Mouse (Mus musculus) regulatory T cell (primary cell): ENCODE results near the gene Ippk.

Experiments
- in situ Hi-C: fragments of 300-600 bp; cut with MboI, MseI; formaldehyde crosslinking; loops from one replicate; pipeline ENCODE4 v1.15.1; 2025; ENCODE audit warnings: high pct_unique_total_duplicates

Ippk gene

GRCm38 (mm10) chr13:49428042-49428675, 7.1 kb downstream of the Ippk start:
- in situ Hi-C loops, result no loop called here

- in situ Hi-C loops, result loop anchor here (10.0 kb wide), 2 partner anchors 954 to 1634 kb away; no protein-coding TSS in a partner anchor
Observed at GRCm38 (mm10) chr13:49430529-49430928, 9.5 kb downstream of the Ippk start.

DNA sequence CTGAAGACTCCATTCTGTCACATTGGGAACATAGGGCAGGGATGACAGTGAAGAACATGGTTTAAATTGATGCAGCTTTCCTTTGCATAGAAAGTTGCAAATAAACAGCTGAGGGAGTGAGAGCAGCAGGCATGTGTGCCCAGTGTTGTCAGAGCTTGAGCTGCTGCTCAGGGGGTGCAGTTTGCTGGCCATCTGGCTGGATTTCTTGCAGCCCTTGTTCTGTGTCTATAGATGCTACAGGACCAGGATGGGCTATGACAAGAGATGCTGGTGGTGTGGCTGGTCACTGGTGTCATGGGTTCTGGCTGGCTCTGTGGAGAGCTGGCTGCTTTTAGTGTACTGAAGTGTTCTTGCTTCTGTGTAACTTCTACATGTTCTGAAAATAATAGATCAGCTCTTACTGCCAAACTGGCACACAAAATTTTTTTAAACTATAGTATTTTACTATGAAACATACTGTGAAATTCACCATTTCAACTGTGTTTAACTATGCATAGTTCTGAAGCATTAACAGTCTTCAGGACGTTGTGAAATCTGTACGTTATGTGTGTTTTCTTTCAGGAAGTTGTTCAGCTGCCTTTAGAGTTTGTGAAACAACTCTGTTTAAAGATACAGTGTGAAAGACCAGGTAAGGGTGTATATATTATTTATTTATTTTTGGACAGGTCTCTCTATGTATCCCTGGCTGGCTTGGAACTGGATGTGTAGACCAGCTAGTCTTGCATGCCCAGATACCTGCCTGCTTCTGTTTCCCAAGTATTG, 12.4 kb downstream of the Ippk start:
- in situ Hi-C loops, result loop anchor here (10.0 kb wide), 2 partner anchors 951 to 1631 kb away; no protein-coding TSS in a partner anchor

DNA sequence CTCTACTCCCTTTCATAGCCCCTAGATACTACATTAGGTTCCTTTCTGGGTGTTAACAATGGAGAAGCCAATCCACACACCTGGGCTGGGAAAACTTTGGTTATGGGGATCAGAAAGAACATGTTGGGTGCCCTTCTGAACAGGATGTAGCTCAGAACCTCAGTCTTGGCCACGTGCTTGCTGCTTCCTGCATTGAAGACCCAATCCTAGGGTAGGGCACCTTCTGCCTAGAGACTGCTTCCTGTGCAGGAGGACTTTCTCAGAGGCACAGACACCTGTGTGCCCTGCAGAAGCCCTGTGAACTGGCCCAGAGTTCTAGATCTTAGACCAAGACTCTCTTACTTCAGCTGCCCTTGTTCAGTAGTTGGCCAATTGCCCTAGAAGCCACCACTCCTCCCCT, 14.7 kb downstream of the Ippk start:
- in situ Hi-C loops, result loop anchor here (10.0 kb wide), 2 partner anchors 949 to 1629 kb away; no protein-coding TSS in a partner anchor

DNA sequence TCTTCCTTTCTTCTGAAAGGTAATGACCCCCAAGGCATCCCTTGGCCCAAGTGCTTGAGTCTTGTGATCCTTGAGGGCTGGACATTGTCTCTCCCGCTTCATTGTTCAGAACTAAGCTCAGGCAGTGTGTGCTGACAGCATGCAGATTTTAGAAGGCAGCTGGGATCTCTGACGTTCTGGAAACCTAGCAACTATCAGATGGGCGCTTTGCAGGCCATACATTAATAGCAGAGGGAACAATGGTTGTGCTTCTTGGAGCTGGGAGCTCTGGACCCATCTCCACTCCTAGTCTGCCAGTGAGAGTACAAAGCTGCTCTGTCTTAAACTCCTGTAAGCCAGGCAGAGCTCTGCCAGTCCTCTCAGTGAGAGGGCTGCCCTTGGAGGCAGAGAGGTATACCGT, 15.1 kb downstream of the Ippk start:
- in situ Hi-C loops, result loop anchor here (10.0 kb wide), 2 partner anchors 949 to 1629 kb away; no protein-coding TSS in a partner anchor

DNA sequence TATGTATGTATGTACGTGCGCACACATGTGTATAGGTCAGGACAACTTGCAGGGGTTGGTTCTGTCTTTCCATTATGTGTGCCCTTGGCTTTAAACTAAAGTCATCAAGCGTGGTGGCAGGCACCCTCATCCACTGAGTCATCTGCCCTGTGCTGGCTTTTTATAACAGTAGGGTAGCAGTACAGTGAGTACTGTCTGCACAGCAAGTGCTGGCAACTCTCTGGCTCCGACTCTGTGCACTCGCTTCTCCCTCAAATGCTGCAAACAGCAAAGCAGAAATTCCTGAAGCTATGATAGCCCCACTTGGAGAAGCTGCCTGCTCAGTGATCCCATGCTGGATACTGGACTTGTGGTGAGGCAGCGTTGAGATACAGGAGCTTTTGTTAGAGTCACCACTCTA, 23.4 kb downstream of the Ippk start:
- in situ Hi-C loops, result no loop called here

DNA sequence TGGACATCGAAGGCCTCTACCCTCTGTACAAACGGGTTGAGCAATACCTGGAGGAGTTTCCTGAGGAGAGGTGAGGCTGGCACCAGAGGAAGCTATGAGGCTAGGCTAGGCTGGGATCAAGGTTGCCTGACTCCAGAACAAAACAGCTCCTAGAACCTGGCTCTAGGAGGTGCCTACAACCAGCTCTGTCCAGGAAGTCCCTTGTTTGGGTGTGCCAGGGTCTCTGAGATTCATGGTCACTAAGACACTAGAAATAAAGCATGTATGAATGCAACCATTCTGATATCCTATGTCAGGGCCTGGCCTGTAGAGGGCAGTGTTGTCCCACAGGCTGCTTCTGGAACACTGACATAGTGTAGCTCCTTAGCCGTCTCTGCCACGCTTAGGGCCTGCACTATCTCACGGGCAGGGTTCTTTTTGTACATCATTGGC, 28.3 kb downstream of the Ippk start:
- in situ Hi-C loops, result no loop called here

DNA sequence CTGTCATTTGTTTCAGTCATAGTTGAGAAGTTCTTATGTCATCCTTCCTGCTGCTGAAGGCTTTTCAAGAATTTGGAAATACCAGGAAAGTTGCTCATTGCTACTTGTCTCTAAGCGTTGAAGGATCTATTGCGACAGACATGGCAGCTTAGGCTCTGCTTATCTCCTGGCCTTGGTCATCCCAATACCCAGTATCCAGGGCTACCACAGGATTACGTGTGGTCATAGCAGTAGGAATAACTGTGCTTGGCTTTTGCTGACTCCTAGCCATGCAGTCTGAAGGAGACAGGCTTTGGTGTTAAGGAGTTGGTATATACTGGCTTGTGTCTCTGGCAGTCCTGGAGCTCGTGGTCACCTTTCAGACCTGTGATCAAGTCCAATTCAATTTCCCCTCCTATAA, 39.2 kb downstream of the Ippk start:
- in situ Hi-C loops, result no loop called here

- in situ Hi-C loops, result no loop called here
Observed at GRCm38 (mm10) chr13:49460692-49461414, 39.8 kb downstream of the Ippk start.

DNA sequence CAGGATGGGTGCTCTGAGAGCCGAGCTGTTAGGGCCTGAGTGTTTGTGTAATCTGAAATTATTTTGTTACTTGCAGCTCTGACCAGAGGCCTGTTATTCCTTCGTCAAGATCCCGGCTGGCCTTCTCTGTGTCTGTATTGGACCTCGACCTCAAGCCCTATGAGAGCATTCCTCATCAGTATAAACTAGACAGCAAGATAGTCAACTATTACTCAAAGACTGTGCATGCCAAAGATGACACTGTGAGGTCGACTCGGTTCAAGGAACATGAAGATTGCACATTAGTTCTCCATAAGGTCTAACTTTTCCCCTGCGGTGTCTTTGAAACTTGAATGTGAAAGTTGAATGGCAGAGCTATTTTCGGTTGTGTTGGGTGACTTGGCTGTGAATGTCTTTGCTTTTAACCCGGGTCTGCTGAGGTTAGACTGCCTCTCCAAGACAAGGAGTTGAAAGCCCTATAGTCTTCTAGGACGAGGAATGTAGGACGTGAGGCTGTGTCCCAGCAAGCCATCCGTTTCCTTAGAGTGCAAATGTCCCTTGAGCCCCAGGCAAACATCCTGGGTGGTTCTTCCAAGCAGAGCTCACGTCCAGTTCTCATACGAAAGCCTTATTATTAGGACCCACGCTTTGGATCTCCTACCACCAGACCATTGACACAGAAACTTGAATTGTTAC, 40.5 kb downstream of the Ippk start:
- in situ Hi-C loops, result no loop called here

DNA sequence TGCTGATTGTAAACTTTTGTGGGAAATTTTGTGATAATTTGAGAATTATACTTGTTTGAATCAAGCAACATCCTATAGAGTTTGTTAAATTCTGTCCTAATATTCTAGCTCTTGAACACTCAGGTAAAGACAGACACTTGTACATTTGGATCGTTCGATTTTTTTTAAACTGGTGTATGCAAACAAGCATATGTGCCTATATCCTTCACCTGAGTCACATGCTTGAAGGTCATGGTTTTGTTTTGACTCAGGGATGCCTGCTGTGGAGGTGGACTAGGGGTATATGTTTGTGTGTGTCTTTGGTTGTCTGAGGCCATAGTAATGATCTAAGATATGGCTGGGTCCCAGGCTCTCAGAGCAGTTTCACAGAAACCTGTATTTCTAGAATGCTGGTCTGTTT, 41.9 kb downstream of the Ippk start:
- in situ Hi-C loops, result no loop called here

GRCm38 (mm10) chr13:49465875-49466274, 44.8 kb downstream of the Ippk start:
- in situ Hi-C loops, result no loop called here

GRCm38 (mm10) chr13:49466393-49467075, 45.5 kb downstream of the Ippk start:
- in situ Hi-C loops, result no loop called here

DNA sequence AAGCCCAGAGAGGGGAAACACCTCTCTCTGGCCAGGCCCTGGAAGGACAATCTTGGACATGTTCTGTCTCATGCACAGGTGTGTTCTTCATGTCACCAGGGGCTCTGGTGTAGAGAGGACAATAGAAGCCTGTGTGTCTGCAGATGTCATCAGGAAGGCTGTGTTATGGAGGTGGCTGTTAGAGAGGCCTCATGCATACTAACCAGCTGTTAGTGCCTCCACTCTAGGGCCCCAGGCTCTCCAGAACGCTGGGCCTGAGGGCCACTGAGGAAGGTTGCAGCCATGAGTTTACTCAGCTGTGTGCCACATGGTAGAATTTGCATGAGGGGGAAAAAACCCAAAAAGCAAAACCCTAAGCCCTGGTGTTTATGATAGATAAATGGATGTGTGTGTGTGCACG, 46.5 kb downstream of the Ippk start:
- in situ Hi-C loops, result no loop called here

DNA sequence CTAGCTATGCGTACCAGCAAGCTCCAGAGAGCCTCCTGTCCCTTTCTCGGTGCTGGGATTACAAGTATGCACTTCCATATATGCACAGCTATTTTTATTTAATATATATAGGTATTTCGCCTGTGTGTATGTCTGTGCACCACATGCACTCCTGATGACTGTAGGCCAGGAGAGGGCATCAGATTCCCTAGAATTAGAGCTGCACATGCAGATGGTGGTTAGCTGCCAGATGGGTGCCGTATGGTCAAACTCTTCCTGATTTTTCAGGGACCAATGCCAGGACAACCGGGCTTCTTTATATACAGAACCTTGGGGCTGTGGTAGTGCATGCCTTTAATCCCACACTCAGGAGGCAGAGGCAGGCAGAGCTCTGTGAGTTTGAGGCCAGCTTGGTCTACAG, 48.0 kb downstream of the Ippk start:
- in situ Hi-C loops, result no loop called here

GRCm38 (mm10) chr13:49470319-49470718, 49.3 kb downstream of the Ippk start:
- in situ Hi-C loops, result no loop called here

DNA sequence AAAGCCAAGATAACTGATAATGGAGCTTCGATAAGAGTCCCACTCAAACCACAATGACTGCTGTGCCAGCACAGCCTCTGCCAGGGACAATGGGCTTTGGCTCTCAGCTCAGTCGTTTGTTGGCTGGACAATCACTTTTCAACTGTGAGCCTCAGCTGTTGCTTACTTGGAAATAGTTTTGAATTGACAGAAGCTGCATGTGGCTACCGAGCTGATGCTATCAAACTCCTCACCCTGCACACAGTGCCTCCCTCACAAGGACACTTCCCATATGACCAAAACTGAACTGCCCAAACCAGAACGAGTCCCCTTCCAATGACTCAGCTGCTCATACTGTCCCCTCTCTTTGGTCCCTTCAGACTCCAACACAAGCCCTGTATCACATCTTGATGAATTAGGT, 49.8 kb downstream of the Ippk start:
- in situ Hi-C loops, result no loop called here

DNA sequence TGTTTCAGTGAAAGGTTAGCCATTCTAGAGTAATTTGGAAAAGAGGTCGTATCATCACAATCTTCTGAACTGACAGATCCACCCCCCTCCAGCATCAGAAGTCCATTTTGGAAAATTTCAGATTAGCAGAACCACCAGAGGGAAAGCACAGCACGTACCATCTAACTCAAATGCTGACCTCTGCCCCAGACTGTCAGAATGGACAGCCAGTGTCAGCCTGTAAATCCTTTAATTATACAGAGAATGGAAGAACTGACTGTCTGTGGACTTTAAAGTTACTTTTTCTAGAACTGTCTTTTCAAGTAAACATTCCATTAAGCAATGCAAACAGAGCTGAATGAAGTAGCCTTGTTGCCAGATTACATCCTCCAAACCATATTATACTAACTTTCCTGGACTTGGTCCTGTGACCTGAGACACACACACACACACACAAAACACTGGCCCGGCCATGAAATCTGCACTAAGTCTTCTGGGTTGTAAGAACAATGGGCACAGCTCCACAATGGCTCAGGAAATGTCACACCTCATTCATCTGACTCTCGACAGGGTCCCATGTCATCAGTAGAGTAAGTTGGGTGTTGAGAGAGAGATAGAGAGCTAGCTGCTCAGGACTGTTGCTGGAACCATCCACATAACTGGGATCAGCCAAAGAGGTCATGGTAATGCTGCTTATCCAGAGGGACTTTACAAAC, 51.1 kb downstream of the Ippk start:
- in situ Hi-C loops, result no loop called here

DNA sequence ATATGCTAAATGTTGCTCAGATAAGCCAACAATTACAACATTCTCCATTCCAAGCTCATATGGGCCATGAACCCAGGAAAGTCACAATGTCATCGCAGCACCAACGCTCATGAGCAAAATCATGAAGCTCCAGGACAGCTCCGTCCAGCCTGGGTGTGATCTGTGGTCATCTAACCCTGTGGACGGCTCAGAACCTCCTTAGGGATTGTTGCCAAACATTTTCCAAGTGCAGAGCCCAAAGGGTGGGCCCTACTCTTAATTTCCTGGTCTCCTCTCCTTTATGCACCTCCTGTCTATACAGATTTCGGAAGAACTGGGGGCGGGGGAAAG, 51.6 kb downstream of the Ippk start:
- in situ Hi-C loops, result no loop called here

DNA sequence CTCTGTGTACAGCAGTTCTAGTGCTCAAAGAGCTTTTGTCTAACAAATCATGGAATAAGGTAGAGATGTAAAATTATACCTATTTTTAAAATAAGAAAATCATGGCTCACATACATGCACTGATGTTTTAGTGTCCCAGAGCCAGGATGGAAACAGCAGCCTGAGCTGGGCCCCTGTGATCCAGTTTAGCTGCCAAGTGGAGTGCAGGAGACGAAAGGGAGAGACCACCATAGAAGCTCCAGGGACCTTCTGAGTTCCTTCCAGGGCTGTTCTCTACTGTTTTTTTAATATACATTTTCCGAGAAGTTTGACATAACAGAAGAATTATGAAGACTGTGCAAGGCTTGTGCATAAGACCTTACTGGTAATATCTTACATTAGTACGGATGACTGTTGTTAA, 56.8 kb downstream of the Ippk start:
- in situ Hi-C loops, result no loop called here

GRCm38 (mm10) chr13:49478851-49479374, 57.9 kb downstream of the Ippk start:
- in situ Hi-C loops, result no loop called here
